Mouse (Mus musculus) liver, embryonic 14.5 days (tissue): Measurements from ENCODE around the gene Ctnnbip1. TPM values are rescaled to one million over a fixed set of nuclear protein-coding genes. Genes with fewer than 3 reads are reported as not detected.

Source experiments
- ATAC-seq: fragments of 200-750 bp; cut with Nextera tagmentation; 2 replicates; pipeline ENCODE4 v1.8.0; 2017; ENCODE audit warnings: moderate number of reproducible peaks, mild to moderate bottlenecking, moderate library complexity; ENCODE audit not compliant: insufficient read depth
- DNase-seq, 3 experiments: peaks; one replicate each; pipeline ENCODE4 v3.0.0-alpha.2; 2012 to 2013; ENCODE audit warnings: low read depth in 3 of 3, low spot score in 3 of 3
- H3K27ac ChIP-seq: fragments of 300-500 bp; sonication (generic); 2 replicates; pipeline ENCODE4 v1.5.1; 2014; ENCODE audit warnings: moderate library complexity, mild to moderate bottlenecking, control low read depth, inconsistent platforms
- H3K27me3 ChIP-seq: fragments of 300-500 bp; sonication (generic); 2 replicates; pipeline ENCODE4 v1.6.1; 2014; ENCODE audit warnings: mild to moderate bottlenecking, low read length, moderate library complexity; ENCODE audit not compliant: control insufficient read depth, insufficient read depth
- H3K36me3 ChIP-seq: fragments of 300-500 bp; sonication (generic); replicated peaks from 2 replicates; pipeline ENCODE4 v1.6.1; 2014; ENCODE audit warnings: low read depth; ENCODE audit not compliant: control insufficient read depth, insufficient read depth
- H3K4me1 ChIP-seq, 2 experiments: fragments of 200-500 bp in 1 of 2; fragments of 300-500 bp in 1 of 2; sonication (generic) in 1 of 2; replicated peaks; 2 replicates each; pipeline ENCODE4 v1.6.1; 2012 to 2014; ENCODE audit warnings: antibody characterized with exemption in 1 of 2, inconsistent platforms in 1 of 2, low read length in 1 of 2; ENCODE audit not compliant: control insufficient read depth in 2 of 2, insufficient read depth in 2 of 2
- H3K4me2 ChIP-seq: fragments of 300-500 bp; sonication (generic); 2 replicates; pipeline ENCODE4 v1.6.1; 2014; ENCODE audit warnings: low read depth, mild to moderate bottlenecking, control low read depth, moderate library complexity
- H3K4me3 ChIP-seq, 2 experiments: fragments of 200-500 bp in 1 of 2; fragments of 300-500 bp in 1 of 2; sonication (generic) in 1 of 2; 2 replicates each; pipeline ENCODE4 v1.5.1; 2012 to 2014; ENCODE audit warnings: low read depth in 2 of 2, low read length in 2 of 2, mild to moderate bottlenecking in 2 of 2, control low read depth in 1 of 2, inconsistent platforms in 1 of 2, moderate library complexity in 1 of 2; ENCODE audit not compliant: insufficient read depth in 1 of 2
- H3K9ac ChIP-seq: fragments of 300-500 bp; sonication (generic); replicated peaks from 2 replicates; pipeline ENCODE4 v1.6.1; 2014; ENCODE audit warnings: mild to moderate bottlenecking, control low read depth, moderate library complexity
- H3K9me3 ChIP-seq: fragments of 300-500 bp; sonication (generic); 2 replicates; pipeline ENCODE4 v1.6.1; 2016; ENCODE audit warnings: low read length, mixed read lengths; ENCODE audit not compliant: control insufficient read depth
- CTCF ChIP-seq: IDR thresholded peaks from 2 replicates; pipeline ENCODE4 v1.5.1; 2016; ENCODE audit warnings: antibody characterized with exemption, low read depth, control low read depth
- EP300 ChIP-seq: IDR thresholded peaks from 2 replicates; pipeline ENCODE4 v1.6.1; 2016; ENCODE audit warnings: antibody characterized with exemption, low read depth
- whole genome bisulfite sequencing: fragments of 180-500 bp; shearing (Covaris S2); extraction: QIAGEN DNeasy Blood & Tissue Kit; methylation state at CpG from one replicate; pipeline ENCODE4 v1.1.7; 2014; ENCODE audit not compliant: insufficient replicate concordance; 5-methylcytosine and 5-hydroxymethylcytosine counted together
- polyA plus RNA-seq, 2 experiments: library from polyadenylated mRNA; depleted of rRNA in 1 of 2; stranded (reverse) in 1 of 2; unstranded in 1 of 2; fragments of >200 nt; fragmentation: Nextera tagmentation in 1 of 2; extraction: Ambion mirVana in 1 of 2; gene quantifications; 2 replicates each; pipeline versions ENCODE4 v1.2.1 to v1.2.3; 2012 to 2014

The Ctnnbip1 gene
- polyA plus RNA-seq, 2 experiments = 2.2 to 4.0 TPM

DNA sequence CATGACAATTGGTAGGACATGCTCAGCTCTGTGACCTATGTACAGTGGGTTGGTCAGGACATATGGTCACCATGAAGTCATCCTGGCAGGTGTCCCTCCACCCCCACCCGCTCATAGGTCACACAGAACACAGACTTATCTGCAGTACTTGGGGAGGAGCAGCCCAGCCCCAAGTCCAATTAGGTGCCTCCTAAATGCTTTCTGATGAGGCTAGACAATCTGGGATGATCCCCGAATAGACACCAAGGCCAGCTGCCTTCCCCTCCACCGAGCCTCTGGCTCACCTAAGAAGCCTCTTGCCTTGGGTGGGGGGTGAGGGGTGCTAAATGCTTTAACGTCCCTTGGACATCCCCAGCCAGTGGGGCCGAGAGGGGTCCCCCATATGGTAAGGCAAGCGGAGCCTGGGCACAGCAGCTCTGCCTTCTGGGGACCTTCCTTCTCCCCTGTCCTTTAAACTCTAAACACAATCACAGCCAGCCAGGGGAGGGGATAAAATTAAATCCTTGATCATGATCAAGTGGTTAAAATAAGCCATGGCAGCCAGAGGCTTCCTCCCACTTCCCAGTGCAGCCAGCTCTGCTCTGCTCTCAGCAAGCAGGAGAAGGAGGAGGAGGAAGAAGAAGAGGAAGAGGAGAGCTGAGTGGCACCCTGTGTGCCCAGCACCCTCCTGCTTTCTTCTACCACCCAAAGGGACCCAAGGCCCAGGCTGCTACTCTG, 51.9 kb downstream of the Ctnnbip1 start:
- no peak for DNase-seq
- WGBS = 54% methylated on average over 6 of the region's 6 CpGs
- Histone ChIP-seq H3K4me2 (no peak overlapping the region), H3K27ac (no peak overlapping the region), H3K4me3 (no peak overlapping the region), H3K36me3 (no peaks in the 10 kb centered on the region), H3K9me3 (no peaks in the 10 kb centered on the region), H3K9ac (no peak overlapping the region), H3K27me3 (no peaks in the 10 kb centered on the region), H3K4me1 (0 out of 4 replicates have a peak, but pooled peaks cover 0 to 2% of the 10 kb centered on the region in 2 experiments)
- no peak for TF ChIP-seq EP300
- TF ChIP-seq CTCF = no peak
- ATAC-seq = no peak

GRCm38 (mm10) chr4:149570498-149570863, 52.4 kb downstream of the Ctnnbip1 start:
- DNase-seq (no peak), ATAC-seq (no peak)
- Histone ChIP-seq H3K4me1 (0 out of 4 replicates have a peak, but pooled peaks cover 0 to 2% of the 10 kb centered on the region in 2 experiments), H3K27me3 (no peaks in the 10 kb centered on the region), H3K36me3 (no peaks in the 10 kb centered on the region), H3K9me3 (no peaks in the 10 kb centered on the region), H3K4me3 (no peak overlapping the region), H3K9ac (no peak overlapping the region), H3K27ac (no peak overlapping the region), H3K4me2 (no peak overlapping the region)
- 32% methylated on average over 4 of the region's 4 CpGs for WGBS
- TF ChIP-seq EP300 = no peak
- no peak for TF ChIP-seq CTCF

- no peak for DNase-seq
- 41% methylated on average over 5 of the region's 5 CpGs for WGBS
- TF ChIP-seq EP300 (no peak), CTCF (no peak)
- Histone ChIP-seq H3K4me1 (0 out of 4 replicates have a peak, but pooled peaks cover 0 to 2% of the 10 kb centered on the region in 2 experiments), H3K4me3 (no peak overlapping the region), H3K9me3 (no peaks in the 10 kb centered on the region), H3K9ac (no peak overlapping the region), H3K27ac (no peak overlapping the region), H3K36me3 (no peaks in the 10 kb centered on the region), H3K4me2 (no peak overlapping the region), H3K27me3 (no peaks in the 10 kb centered on the region)
- no peak for ATAC-seq
Observed at GRCm38 (mm10) chr4:149571209-149571608, 53.2 kb downstream of the Ctnnbip1 start.

- TF ChIP-seq CTCF = no peak
- no peak for TF ChIP-seq EP300
- 43% methylated on average over 8 of the region's 8 CpGs for WGBS
- 0 out of 4 replicates have a peak, but pooled peaks cover 0 to 2% of the 10 kb centered on the region in 2 experiments for H3K4me1 ChIP-seq
- no peak overlapping the region for H3K27ac ChIP-seq
- no peak for DNase-seq
- no peak overlapping the region for H3K4me2 ChIP-seq
- no peak overlapping the region for H3K4me3 ChIP-seq
- H3K9ac ChIP-seq = no peak overlapping the region
- no peaks in the 10 kb centered on the region for H3K9me3 ChIP-seq
- ATAC-seq = no peak
- H3K36me3 ChIP-seq = no peaks in the 10 kb centered on the region
- no peaks in the 10 kb centered on the region for H3K27me3 ChIP-seq
Observed at GRCm38 (mm10) chr4:149571651-149572149, 53.7 kb downstream of the Ctnnbip1 start.

DNA sequence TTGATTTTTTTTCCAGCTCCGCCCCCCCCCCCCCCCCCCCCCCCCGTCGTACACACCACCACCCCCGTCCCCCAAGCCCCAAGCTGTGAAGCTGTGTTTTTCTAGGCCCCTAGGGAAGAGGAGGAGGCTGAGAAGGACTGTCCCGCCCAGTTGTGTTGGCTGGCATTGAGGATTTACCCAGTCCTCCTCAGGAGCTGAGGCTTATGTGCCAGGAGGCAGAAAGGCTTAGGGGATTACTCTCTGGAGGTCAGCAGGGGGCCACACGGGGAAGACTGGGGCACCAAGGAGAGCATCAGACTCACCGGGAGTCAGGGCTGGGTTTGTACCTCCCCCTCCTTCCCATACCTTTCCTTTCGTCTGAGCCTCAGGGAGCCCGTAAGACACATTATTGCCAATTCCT, 54.4 kb downstream of the Ctnnbip1 start:
- Histone ChIP-seq H3K9ac (no peak overlapping the region), H3K4me3 (no peak overlapping the region), H3K27ac (no peak overlapping the region), H3K4me1 (0 out of 4 replicates have a peak, but pooled peaks cover 0 to 2% of the 10 kb centered on the region in 2 experiments), H3K27me3 (no peaks in the 10 kb centered on the region), H3K36me3 (no peaks in the 10 kb centered on the region), H3K9me3 (no peaks in the 10 kb centered on the region), H3K4me2 (no peak overlapping the region)
- DNase-seq (no peak), ATAC-seq (no peak)
- 40% methylated on average over 5 of the region's 9 CpGs for WGBS
- no peak for TF ChIP-seq CTCF
- TF ChIP-seq EP300 = no peak
